Mouse (Mus musculus): ENCODE results near the gene Ssu2. TPM values are rescaled to one million over a fixed set of nuclear protein-coding genes. Genes with fewer than 3 reads are reported as not detected.

Gene Ssu2
- total and polyA plus RNA-seq, 3 experiments: not detected

DNA sequence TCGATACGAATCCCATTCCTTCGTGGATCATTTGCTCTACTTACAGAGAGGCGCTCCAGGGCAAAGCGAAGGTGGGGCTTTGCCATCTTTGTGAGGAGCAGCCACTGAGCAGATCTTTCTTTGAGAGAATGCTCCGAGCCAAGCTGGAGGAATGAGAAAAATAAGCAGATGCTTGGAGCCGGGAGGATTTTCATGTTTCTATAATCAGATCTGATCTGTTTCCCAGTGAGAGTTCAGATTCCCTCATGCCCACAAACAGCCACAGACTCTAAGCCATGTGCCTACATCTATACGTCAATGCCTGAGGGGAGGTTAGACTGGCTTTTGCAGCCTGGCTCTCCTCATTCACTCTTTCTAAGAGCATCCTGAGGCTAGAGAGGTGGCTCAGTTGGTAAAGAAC is 27.1 kb downstream of the Ssu2 start:
- Histone ChIP-seq H3K4me1 (ENCODE audit: insufficient read depth, low read depth, low read length) (no peaks in the 10 kb centered on the region), H3K27me3 (ENCODE audit: insufficient read depth, low read length) (no peaks in the 10 kb centered on the region), H3K9me3 (replicated peaks) (peaks cover 54% of the 10 kb centered on the region), H3K4me3 (ENCODE audit: low read depth, low read length) (no peak overlapping the region), H3K36me3 (replicated peaks) (no peaks in the 10 kb centered on the region)
- DNase-seq (ENCODE audit: low spot score) (no peak), ATAC-seq (ENCODE audit: extremely low read depth, insufficient number of reproducible peaks, low FRiP score, poor library complexity, severe bottlenecking) (no peak)
- TF ChIP-seq POLR2AphosphoS5 (IDR thresholded peaks at IDR 0.05; ENCODE audit: insufficient replicate concordance, low read depth, low read length): no peak
- TF ChIP-seq CTCF (IDR thresholded peaks at IDR 0.05; ENCODE audit: low read depth, low read length): no peak
- TF ChIP-seq TAL1 (conservative IDR thresholded peaks at IDR 0.05; ENCODE audit: low read depth, low read length): no peak
- no peak for TF ChIP-seq GATA1 (IDR thresholded peaks at IDR 0.05; ENCODE audit: borderline replicate concordance, low read length)
- no peak for TF ChIP-seq GATA2 (IDR thresholded peaks at IDR 0.05; ENCODE audit: borderline replicate concordance, low read depth, low read length)

DNA sequence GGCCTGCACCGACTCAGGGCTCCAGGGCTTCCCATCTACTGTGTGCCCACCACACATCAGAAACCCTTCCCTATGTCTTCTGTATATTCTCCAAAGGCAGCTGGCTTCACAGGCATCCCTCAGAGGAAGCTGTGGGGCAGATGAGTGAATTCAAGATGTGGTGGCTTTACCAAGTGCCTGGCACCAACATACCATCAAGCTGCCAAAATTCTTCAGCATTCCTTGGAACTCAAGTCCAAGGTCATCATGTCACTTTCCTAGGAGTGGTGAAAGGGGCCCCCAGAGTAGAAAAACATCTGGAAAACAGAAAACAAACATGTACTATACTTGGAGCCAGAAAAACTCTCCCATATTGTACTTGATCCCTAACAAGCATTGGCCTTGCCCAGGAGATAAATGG is 28.5 kb downstream of the Ssu2 start:
- TF ChIP-seq CTCF (IDR thresholded peaks at IDR 0.05; ENCODE audit: low read depth, low read length) (no peak), GATA2 (IDR thresholded peaks at IDR 0.05; ENCODE audit: borderline replicate concordance, low read depth, low read length) (no peak), GATA1 (IDR thresholded peaks at IDR 0.05; ENCODE audit: borderline replicate concordance, low read length) (no peak), POLR2AphosphoS5 (IDR thresholded peaks at IDR 0.05; ENCODE audit: insufficient replicate concordance, low read depth, low read length) (no peak), TAL1 (conservative IDR thresholded peaks at IDR 0.05; ENCODE audit: low read depth, low read length) (no peak)
- H3K27me3 ChIP-seq (ENCODE audit: insufficient read depth, low read length): no peaks in the 10 kb centered on the region
- H3K9me3 ChIP-seq (replicated peaks): peaks cover 57% of the 10 kb centered on the region
- no peak overlapping the region for H3K4me3 ChIP-seq (ENCODE audit: low read depth, low read length)
- no peak for ATAC-seq (ENCODE audit: extremely low read depth, insufficient number of reproducible peaks, low FRiP score, poor library complexity, severe bottlenecking)
- H3K4me1 ChIP-seq (ENCODE audit: insufficient read depth, low read depth, low read length): no peaks in the 10 kb centered on the region
- DNase-seq (ENCODE audit: low spot score): no peak
- no peaks in the 10 kb centered on the region for H3K36me3 ChIP-seq (replicated peaks)

DNA sequence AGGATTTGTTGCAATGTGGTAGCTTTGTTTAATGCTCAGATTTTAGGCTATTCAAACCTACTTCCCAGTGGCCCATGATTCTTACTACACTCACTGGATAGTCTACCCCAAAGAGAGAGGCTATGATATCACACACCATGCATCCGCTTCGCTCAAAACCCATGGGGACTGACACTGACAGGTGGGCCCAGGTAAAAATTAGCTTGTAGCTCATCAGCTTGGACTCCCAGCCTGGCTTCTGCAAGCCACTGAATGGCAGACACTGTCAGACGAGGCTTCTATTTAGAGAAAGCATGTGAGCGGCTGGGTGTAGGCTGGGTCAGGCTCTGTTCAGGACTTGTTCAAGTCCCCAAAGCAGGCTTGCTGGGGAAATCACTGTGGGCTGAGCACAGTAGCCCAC is 37.4 kb downstream of the Ssu2 start:
- DNase-seq (ENCODE audit: low spot score): no peak

DNA sequence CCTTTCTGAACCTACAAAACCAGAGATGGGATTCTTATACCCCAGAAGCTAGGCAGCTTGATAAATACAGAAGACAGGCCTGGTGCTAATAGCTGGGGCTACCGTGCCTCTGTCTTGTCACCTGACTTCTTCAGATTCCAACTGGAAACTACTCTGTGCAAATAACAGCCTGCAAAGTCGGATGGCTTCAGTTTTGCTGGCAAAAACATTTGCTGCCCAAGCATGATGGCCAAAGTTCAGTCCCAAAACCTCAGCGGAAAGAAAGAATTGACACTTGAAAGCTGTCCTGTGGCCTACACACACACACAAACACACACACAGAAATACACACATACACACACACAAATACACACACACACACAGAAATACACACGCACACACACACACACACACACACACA is 48.8 kb downstream of the Ssu2 start:
- Histone ChIP-seq H3K9me3 (replicated peaks) (peaks cover 32% of the 10 kb centered on the region), H3K4me1 (ENCODE audit: insufficient read depth, low read depth, low read length) (no peaks in the 10 kb centered on the region), H3K4me3 (ENCODE audit: low read depth, low read length) (no peak overlapping the region), H3K36me3 (replicated peaks) (no peaks in the 10 kb centered on the region), H3K27me3 (ENCODE audit: insufficient read depth, low read length) (no peaks in the 10 kb centered on the region)
- DNase-seq (ENCODE audit: low spot score) (no peak), ATAC-seq (ENCODE audit: extremely low read depth, insufficient number of reproducible peaks, low FRiP score, poor library complexity, severe bottlenecking) (no peak)
- TF ChIP-seq CTCF (IDR thresholded peaks at IDR 0.05; ENCODE audit: low read depth, low read length): no peak
- no peak for TF ChIP-seq TAL1 (conservative IDR thresholded peaks at IDR 0.05; ENCODE audit: low read depth, low read length)
- no peak for TF ChIP-seq GATA2 (IDR thresholded peaks at IDR 0.05; ENCODE audit: borderline replicate concordance, low read depth, low read length)
- no peak for TF ChIP-seq POLR2AphosphoS5 (IDR thresholded peaks at IDR 0.05; ENCODE audit: insufficient replicate concordance, low read depth, low read length)
- no peak for TF ChIP-seq GATA1 (IDR thresholded peaks at IDR 0.05; ENCODE audit: borderline replicate concordance, low read length)

More for the DNA sequence above, 37.4 kb downstream of the Ssu2 start:
- H3K9me3 ChIP-seq (replicated peaks): peaks cover 48% of the 10 kb centered on the region
- H3K27me3 ChIP-seq (ENCODE audit: insufficient read depth, low read length): no peaks in the 10 kb centered on the region
- TF ChIP-seq GATA2 (IDR thresholded peaks at IDR 0.05; ENCODE audit: borderline replicate concordance, low read depth, low read length) (no peak), GATA1 (IDR thresholded peaks at IDR 0.05; ENCODE audit: borderline replicate concordance, low read length) (no peak), CTCF (IDR thresholded peaks at IDR 0.05; ENCODE audit: low read depth, low read length) (no peak), TAL1 (conservative IDR thresholded peaks at IDR 0.05; ENCODE audit: low read depth, low read length) (no peak), POLR2AphosphoS5 (IDR thresholded peaks at IDR 0.05; ENCODE audit: insufficient replicate concordance, low read depth, low read length) (no peak)
- H3K4me1 ChIP-seq (ENCODE audit: insufficient read depth, low read depth, low read length): no peaks in the 10 kb centered on the region
- no peaks in the 10 kb centered on the region for H3K36me3 ChIP-seq (replicated peaks)
- no peak for ATAC-seq (ENCODE audit: extremely low read depth, insufficient number of reproducible peaks, low FRiP score, poor library complexity, severe bottlenecking)
- H3K4me3 ChIP-seq (ENCODE audit: low read depth, low read length): no peak overlapping the region

DNA sequence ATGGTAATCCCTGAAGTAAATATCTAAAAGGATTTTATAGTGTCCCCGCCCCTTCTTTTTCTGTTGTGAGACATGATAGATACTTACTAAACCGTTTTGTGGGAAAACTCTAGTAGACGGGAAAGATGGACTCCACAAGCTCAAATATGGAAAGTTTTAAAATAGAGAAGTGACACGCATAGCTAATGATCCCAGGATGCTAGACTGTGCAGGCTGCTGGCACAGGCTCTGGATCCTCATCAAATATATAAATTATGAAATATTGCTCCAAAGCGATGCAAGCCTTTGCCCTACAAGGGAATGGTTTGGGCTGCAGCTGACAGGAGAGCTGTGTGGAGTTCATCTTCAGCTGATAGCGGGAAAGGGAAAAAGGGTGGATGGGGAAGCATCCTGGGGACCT is 50.2 kb downstream of the Ssu2 start:
- no peaks in the 10 kb centered on the region for H3K36me3 ChIP-seq (replicated peaks)
- ATAC-seq (ENCODE audit: extremely low read depth, insufficient number of reproducible peaks, low FRiP score, poor library complexity, severe bottlenecking) (no peak), DNase-seq (ENCODE audit: low spot score) (no peak)
- no peaks in the 10 kb centered on the region for H3K27me3 ChIP-seq (ENCODE audit: insufficient read depth, low read length)
- no peaks in the 10 kb centered on the region for H3K4me1 ChIP-seq (ENCODE audit: insufficient read depth, low read depth, low read length)
- TF ChIP-seq POLR2AphosphoS5 (IDR thresholded peaks at IDR 0.05; ENCODE audit: insufficient replicate concordance, low read depth, low read length): no peak
- no peak for TF ChIP-seq GATA1 (IDR thresholded peaks at IDR 0.05; ENCODE audit: borderline replicate concordance, low read length)
- no peak for TF ChIP-seq TAL1 (conservative IDR thresholded peaks at IDR 0.05; ENCODE audit: low read depth, low read length)
- TF ChIP-seq CTCF (IDR thresholded peaks at IDR 0.05; ENCODE audit: low read depth, low read length): no peak
- TF ChIP-seq GATA2 (IDR thresholded peaks at IDR 0.05; ENCODE audit: borderline replicate concordance, low read depth, low read length): no peak
- no peak overlapping the region for H3K4me3 ChIP-seq (ENCODE audit: low read depth, low read length)
- H3K9me3 ChIP-seq (replicated peaks): peaks cover 39% of the 10 kb centered on the region

DNA sequence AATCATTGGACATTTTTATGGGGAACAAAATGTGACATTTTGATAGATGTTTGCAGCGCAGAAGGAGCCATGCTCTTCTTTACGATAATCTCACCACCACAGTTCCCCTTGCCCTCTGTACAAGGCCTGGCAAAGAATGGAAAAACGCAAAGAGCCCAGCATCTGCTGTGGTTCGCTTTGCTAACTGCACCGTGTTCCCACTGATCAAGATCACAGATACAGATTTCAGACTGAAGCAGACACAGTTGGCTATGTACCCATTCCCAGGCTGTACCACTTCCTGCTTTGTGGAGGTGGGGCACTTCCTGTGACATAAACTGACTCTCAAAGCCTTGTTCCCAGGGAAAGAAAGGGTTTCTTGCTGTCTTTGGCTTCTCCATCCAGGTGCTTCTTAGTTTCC is 53.9 kb downstream of the Ssu2 start:
- ATAC-seq (ENCODE audit: extremely low read depth, insufficient number of reproducible peaks, low FRiP score, poor library complexity, severe bottlenecking): no peak
- Histone ChIP-seq H3K4me3 (ENCODE audit: low read depth, low read length) (no peak overlapping the region), H3K27me3 (ENCODE audit: insufficient read depth, low read length) (no peaks in the 10 kb centered on the region), H3K4me1 (ENCODE audit: insufficient read depth, low read depth, low read length) (no peaks in the 10 kb centered on the region), H3K36me3 (replicated peaks) (no peaks in the 10 kb centered on the region), H3K9me3 (replicated peaks) (peaks cover 33% of the 10 kb centered on the region)
- no peak for DNase-seq (ENCODE audit: low spot score)
- TF ChIP-seq GATA2 (IDR thresholded peaks at IDR 0.05; ENCODE audit: borderline replicate concordance, low read depth, low read length) (no peak), GATA1 (IDR thresholded peaks at IDR 0.05; ENCODE audit: borderline replicate concordance, low read length) (no peak), TAL1 (conservative IDR thresholded peaks at IDR 0.05; ENCODE audit: low read depth, low read length) (no peak), POLR2AphosphoS5 (IDR thresholded peaks at IDR 0.05; ENCODE audit: insufficient replicate concordance, low read depth, low read length) (no peak)

Data from G1E (cell line).